Mouse (Mus musculus): ENCODE measurements around the gene Prnp.

DNA sequence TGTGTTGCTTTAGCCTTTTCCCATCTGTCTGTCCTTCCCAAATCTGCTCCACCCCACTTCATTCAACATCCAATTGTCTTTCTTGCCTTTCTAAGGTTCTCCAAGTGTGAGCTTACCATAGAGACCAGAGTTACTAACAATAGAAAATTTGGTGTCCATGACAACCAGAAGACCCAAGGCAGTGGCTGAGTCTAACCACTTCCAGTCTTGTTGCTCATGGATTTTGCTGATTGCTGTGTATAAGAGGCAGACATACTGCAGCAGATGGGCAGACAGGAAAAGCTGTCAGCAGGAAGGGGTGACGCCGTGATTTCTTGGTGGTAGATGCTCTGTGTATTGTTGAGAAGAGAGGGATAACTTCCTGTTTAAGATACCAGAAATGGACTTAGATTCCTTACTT lies 26.6 kb upstream of the Prnp start:
- no peak for TF ChIP-seq CTCF (IDR thresholded peaks at IDR 0.05 in 2 of 3, conservative IDR thresholded peaks at IDR 0.05 in 1 of 3; ENCODE audit: control insufficient read depth in 1 of 3, insufficient read depth in 1 of 3, low read depth in 2 of 3, low read length in 3 of 3, poor library complexity in 1 of 3, severe bottlenecking in 1 of 3)
- TF ChIP-seq RCOR1 (IDR thresholded peaks at IDR 0.05; ENCODE audit: low read depth, low read length) = no peak
- no peak for TF ChIP-seq RAD21 (IDR thresholded peaks at IDR 0.05; ENCODE audit: low read depth, low read length)
- no peak for TF ChIP-seq E2F4 (IDR thresholded peaks at IDR 0.05; ENCODE audit: borderline replicate concordance, low read depth, low read length)
- TF ChIP-seq POLR2A (IDR thresholded peaks at IDR 0.05; ENCODE audit: control insufficient read depth in 1 of 2, insufficient read depth in 1 of 2, low read depth in 1 of 2, low read length in 2 of 2, poor library complexity in 1 of 2) = no peak
- no peak for TF ChIP-seq CHD1 (IDR thresholded peaks at IDR 0.05; ENCODE audit: low read depth, low read length)
